Mouse (Mus musculus): Measurements from ENCODE around the gene Ppp2r1b. TPM values are rescaled to one million over a fixed set of nuclear protein-coding genes. Genes with fewer than 3 reads are reported as not detected.
"Not testable (repeated sequence)": the region's sequence is repeated elsewhere in the genome, so short reads cannot be mapped to it uniquely, and the experiment has no call there.

Ppp2r1b gene
- polyA plus RNA-seq, 1 experiment from 2014 or later, result 105 TPM

- no peaks in the 10 kb centered on the region for H3K9me3 ChIP-seq (ENCODE audit: control insufficient read depth, low read length)
- ATAC-seq (ENCODE audit: low FRiP score) (no peak), DNase-seq (ENCODE audit: low spot score) (no peak)
- H3K27ac ChIP-seq (ENCODE audit: low read depth, low read length), result no peak overlapping the region
- WGBS, result 95% methylated on average over 5 of the region's 5 CpGs
- no peaks in the 10 kb centered on the region for H3K4me1 ChIP-seq (replicated peaks; ENCODE audit: control insufficient read depth, insufficient read depth, low read length)
- H3K9ac ChIP-seq (ENCODE audit: low read depth, low read length), result no peak overlapping the region
- no peaks in the 10 kb centered on the region for H3K36me3 ChIP-seq (ENCODE audit: control insufficient read depth, insufficient read depth, low read length)
- H3K4me2 ChIP-seq (replicated peaks; ENCODE audit: low read depth, low read length), result no peak overlapping the region
- no peak overlapping the region for H3K4me3 ChIP-seq (ENCODE audit: low read depth, low read length)
- no peaks in the 10 kb centered on the region for H3K27me3 ChIP-seq (ENCODE audit: control insufficient read depth, insufficient read depth, low read length)
Observed at GRCm38 (mm10) chr9:50831514-50831913, 13.6 kb upstream of the Ppp2r1b start.

- 99% methylated on average over 4 of the region's 4 CpGs for WGBS
Observed at GRCm38 (mm10) chr9:50832162-50832561, 12.9 kb upstream of the Ppp2r1b start.

GRCm38 (mm10) chr9:50832582-50832981 lies 12.5 kb upstream of the Ppp2r1b start:
- H3K9me3 ChIP-seq (ENCODE audit: control insufficient read depth, low read length); H3K27me3 ChIP-seq (ENCODE audit: control insufficient read depth, insufficient read depth, low read length); H3K36me3 ChIP-seq (ENCODE audit: control insufficient read depth, insufficient read depth, low read length); H3K4me1 ChIP-seq (replicated peaks; ENCODE audit: control insufficient read depth, insufficient read depth, low read length); H3K9ac ChIP-seq (ENCODE audit: low read depth, low read length); DNase-seq (ENCODE audit: low spot score); H3K4me3 ChIP-seq (ENCODE audit: low read depth, low read length); ATAC-seq (ENCODE audit: low FRiP score); H3K27ac ChIP-seq (ENCODE audit: low read depth, low read length); H3K4me2 ChIP-seq (replicated peaks; ENCODE audit: low read depth, low read length): not testable (repeated sequence)
- WGBS, result 85% methylated on average over 2 of the region's 2 CpGs

More at GRCm38 (mm10) chr9:50832162-50832561, 12.9 kb upstream of the Ppp2r1b start:
- ATAC-seq (ENCODE audit: low FRiP score), result no peak
- no peak overlapping the region for H3K9ac ChIP-seq (ENCODE audit: low read depth, low read length)
- no peaks in the 10 kb centered on the region for H3K4me1 ChIP-seq (replicated peaks; ENCODE audit: control insufficient read depth, insufficient read depth, low read length)
- H3K27ac ChIP-seq (ENCODE audit: low read depth, low read length), result no peak overlapping the region
- DNase-seq (ENCODE audit: low spot score), result no peak
- H3K36me3 ChIP-seq (ENCODE audit: control insufficient read depth, insufficient read depth, low read length), result no peaks in the 10 kb centered on the region
- H3K27me3 ChIP-seq (ENCODE audit: control insufficient read depth, insufficient read depth, low read length), result no peaks in the 10 kb centered on the region
- no peak overlapping the region for H3K4me2 ChIP-seq (replicated peaks; ENCODE audit: low read depth, low read length)
- H3K9me3 ChIP-seq (ENCODE audit: control insufficient read depth, low read length), result no peaks in the 10 kb centered on the region
- H3K4me3 ChIP-seq (ENCODE audit: low read depth, low read length), result no peak overlapping the region

- H3K27me3 ChIP-seq (ENCODE audit: control insufficient read depth, insufficient read depth, low read length), result no peaks in the 10 kb centered on the region
- DNase-seq (ENCODE audit: low spot score) (no peak), ATAC-seq (ENCODE audit: low FRiP score) (no peak)
- no peaks in the 10 kb centered on the region for H3K9me3 ChIP-seq (ENCODE audit: control insufficient read depth, low read length)
- H3K9ac ChIP-seq (ENCODE audit: low read depth, low read length), result no peak overlapping the region
- WGBS, result 89% methylated on average over 8 of the region's 8 CpGs
- H3K36me3 ChIP-seq (ENCODE audit: control insufficient read depth, insufficient read depth, low read length), result no peaks in the 10 kb centered on the region
- H3K4me3 ChIP-seq (ENCODE audit: low read depth, low read length), result no peak overlapping the region
- no peak overlapping the region for H3K27ac ChIP-seq (ENCODE audit: low read depth, low read length)
- H3K4me2 ChIP-seq (replicated peaks; ENCODE audit: low read depth, low read length), result no peak overlapping the region
- no peaks in the 10 kb centered on the region for H3K4me1 ChIP-seq (replicated peaks; ENCODE audit: control insufficient read depth, insufficient read depth, low read length)
Observed at GRCm38 (mm10) chr9:50833786-50834185, 11.3 kb upstream of the Ppp2r1b start.

GRCm38 (mm10) chr9:50835068-50835705 lies 9.9 kb upstream of the Ppp2r1b start:
- WGBS, result 91% methylated on average over 10 of the region's 10 CpGs
- DNase-seq (ENCODE audit: low spot score) (no peak), ATAC-seq (ENCODE audit: low FRiP score) (no peak)
- Histone ChIP-seq H3K4me2 (replicated peaks; ENCODE audit: low read depth, low read length) (no peak overlapping the region), H3K9me3 (ENCODE audit: control insufficient read depth, low read length) (no peaks in the 10 kb centered on the region), H3K4me1 (replicated peaks; ENCODE audit: control insufficient read depth, insufficient read depth, low read length) (no peaks in the 10 kb centered on the region), H3K9ac (ENCODE audit: low read depth, low read length) (no peak overlapping the region), H3K27ac (ENCODE audit: low read depth, low read length) (no peak overlapping the region), H3K27me3 (ENCODE audit: control insufficient read depth, insufficient read depth, low read length) (no peaks in the 10 kb centered on the region), H3K36me3 (ENCODE audit: control insufficient read depth, insufficient read depth, low read length) (no peaks in the 10 kb centered on the region), H3K4me3 (ENCODE audit: low read depth, low read length) (no peak overlapping the region)

GRCm38 (mm10) chr9:50836097-50836496 lies 9.0 kb upstream of the Ppp2r1b start:
- Histone ChIP-seq H3K9me3 (ENCODE audit: control insufficient read depth, low read length) (no peaks in the 10 kb centered on the region), H3K27me3 (ENCODE audit: control insufficient read depth, insufficient read depth, low read length) (no peaks in the 10 kb centered on the region), H3K4me2 (replicated peaks; ENCODE audit: low read depth, low read length) (no peak overlapping the region), H3K4me1 (replicated peaks; ENCODE audit: control insufficient read depth, insufficient read depth, low read length) (no peaks in the 10 kb centered on the region), H3K36me3 (ENCODE audit: control insufficient read depth, insufficient read depth, low read length) (no peaks in the 10 kb centered on the region), H3K27ac (ENCODE audit: low read depth, low read length) (no peak overlapping the region), H3K4me3 (ENCODE audit: low read depth, low read length) (no peak overlapping the region), H3K9ac (ENCODE audit: low read depth, low read length) (no peak overlapping the region)
- no peak for ATAC-seq (ENCODE audit: low FRiP score)
- 85% methylated on average over 4 of the region's 4 CpGs for WGBS
- no peak for DNase-seq (ENCODE audit: low spot score)

GRCm38 (mm10) chr9:50841079-50841789 lies 3.9 kb upstream of the Ppp2r1b start:
- WGBS, result 91% methylated on average over 13 of the region's 13 CpGs

GRCm38 (mm10) chr9:50845547-50845946 lies 446 bp downstream of the Ppp2r1b start:
- Histone ChIP-seq H3K9ac (ENCODE audit: low read depth, low read length) (no peak overlapping the region), H3K27ac (ENCODE audit: low read depth, low read length) (no peak overlapping the region), H3K36me3 (ENCODE audit: control insufficient read depth, insufficient read depth, low read length) (no peaks in the 10 kb centered on the region), H3K9me3 (ENCODE audit: control insufficient read depth, low read length) (no peaks in the 10 kb centered on the region), H3K27me3 (ENCODE audit: control insufficient read depth, insufficient read depth, low read length) (no peaks in the 10 kb centered on the region), H3K4me1 (replicated peaks; ENCODE audit: control insufficient read depth, insufficient read depth, low read length) (no peaks in the 10 kb centered on the region), H3K4me2 (replicated peaks; ENCODE audit: low read depth, low read length) (no peak overlapping the region), H3K4me3 (ENCODE audit: low read depth, low read length) (no peak overlapping the region)
- 70% methylated on average over 9 of the region's 9 CpGs for WGBS
- no peak for DNase-seq (ENCODE audit: low spot score)
- ATAC-seq (ENCODE audit: low FRiP score), result no peak

More at GRCm38 (mm10) chr9:50841079-50841789, 3.9 kb upstream of the Ppp2r1b start:
- Histone ChIP-seq H3K9ac (ENCODE audit: low read depth, low read length) (no peak overlapping the region), H3K4me3 (ENCODE audit: low read depth, low read length) (no peak overlapping the region), H3K9me3 (ENCODE audit: control insufficient read depth, low read length) (no peaks in the 10 kb centered on the region), H3K27me3 (ENCODE audit: control insufficient read depth, insufficient read depth, low read length) (no peaks in the 10 kb centered on the region), H3K27ac (ENCODE audit: low read depth, low read length) (no peak overlapping the region), H3K4me1 (replicated peaks; ENCODE audit: control insufficient read depth, insufficient read depth, low read length) (no peaks in the 10 kb centered on the region), H3K4me2 (replicated peaks; ENCODE audit: low read depth, low read length) (no peak overlapping the region), H3K36me3 (ENCODE audit: control insufficient read depth, insufficient read depth, low read length) (no peaks in the 10 kb centered on the region)
- no peak for DNase-seq (ENCODE audit: low spot score)
- no peak for ATAC-seq (ENCODE audit: low FRiP score)

GRCm38 (mm10) chr9:50847133-50847532 lies 2.0 kb downstream of the Ppp2r1b start:
- Histone ChIP-seq H3K4me2 (replicated peaks; ENCODE audit: low read depth, low read length) (no peak overlapping the region), H3K9me3 (ENCODE audit: control insufficient read depth, low read length) (no peaks in the 10 kb centered on the region), H3K27me3 (ENCODE audit: control insufficient read depth, insufficient read depth, low read length) (no peaks in the 10 kb centered on the region), H3K4me1 (replicated peaks; ENCODE audit: control insufficient read depth, insufficient read depth, low read length) (no peaks in the 10 kb centered on the region), H3K27ac (ENCODE audit: low read depth, low read length) (no peak overlapping the region), H3K9ac (ENCODE audit: low read depth, low read length) (no peak overlapping the region), H3K4me3 (ENCODE audit: low read depth, low read length) (no peak overlapping the region), H3K36me3 (ENCODE audit: control insufficient read depth, insufficient read depth, low read length) (no peaks in the 10 kb centered on the region)
- 91% methylated on average over 6 of the region's 6 CpGs for WGBS
- ATAC-seq (ENCODE audit: low FRiP score), result no peak
- no peak for DNase-seq (ENCODE audit: low spot score)
